Mouse (Mus musculus) layer of hippocampus, adult 18-20 months (tissue): Measurements from ENCODE around the gene 3110082I17Rik. TPM values are rescaled to one million over a fixed set of nuclear protein-coding genes. Genes with fewer than 3 reads are reported as not detected.
"Not testable (repeated sequence)": the region's sequence is repeated elsewhere in the genome, so short reads cannot be mapped to it uniquely, and the experiment has no call there.

ENCODE experiments used
- DNase-seq, 2 experiments: peaks; one replicate each; pipeline ENCODE4 v3.0.0; 2022; ENCODE audit warnings: low spot score in 2 of 2
- total RNA-seq, 2 experiments: library from RNA; stranded (reverse); gene quantifications; 2 replicates each; pipeline ENCODE4 v1.2.3; 2021

Gene 3110082I17Rik
- total RNA-seq, 2 experiments from 2014 or later: 14.6 to 15.7 TPM

DNA sequence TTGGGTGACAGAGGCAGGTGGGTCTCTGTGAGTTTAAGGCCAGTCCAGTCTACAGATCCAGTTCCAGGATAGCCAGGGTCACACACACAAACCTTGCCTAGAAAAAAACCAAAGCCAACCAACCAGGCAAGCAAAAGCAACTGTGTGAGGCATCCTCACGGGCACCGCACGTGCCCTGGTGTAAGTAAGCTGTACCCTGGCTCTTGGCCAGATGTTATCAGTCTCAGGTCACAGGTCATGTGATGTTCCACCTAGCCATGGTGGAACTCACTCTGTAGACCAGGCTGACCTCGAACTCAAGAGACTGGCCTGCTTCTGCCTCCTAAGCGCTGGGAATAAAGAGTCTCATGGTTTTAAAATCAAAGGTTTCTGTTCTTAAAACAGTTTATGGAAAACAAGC lies 101.1 kb downstream of the 3110082I17Rik start:
- DNase-seq: no peak

DNA sequence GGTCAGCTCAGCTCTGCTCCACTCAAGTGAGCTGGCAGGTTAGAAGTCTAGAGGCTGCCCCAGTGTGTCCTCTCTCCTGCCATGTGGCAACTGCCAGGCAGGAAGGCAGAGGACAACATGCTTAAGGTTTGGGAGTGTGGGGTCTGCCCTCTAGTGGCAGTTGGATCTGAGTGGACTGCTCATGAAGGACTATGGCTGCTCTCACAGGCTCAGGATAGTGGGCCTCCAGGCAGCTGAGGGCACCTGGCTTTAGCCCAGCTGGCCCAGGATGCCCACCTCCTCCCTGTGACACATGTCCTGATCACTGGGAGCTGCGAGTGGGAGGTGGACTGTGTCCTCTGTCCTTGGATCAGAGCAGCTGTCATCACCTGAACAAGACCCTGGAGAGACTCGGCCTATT lies 101.7 kb downstream of the 3110082I17Rik start:
- DNase-seq: no peak

DNA sequence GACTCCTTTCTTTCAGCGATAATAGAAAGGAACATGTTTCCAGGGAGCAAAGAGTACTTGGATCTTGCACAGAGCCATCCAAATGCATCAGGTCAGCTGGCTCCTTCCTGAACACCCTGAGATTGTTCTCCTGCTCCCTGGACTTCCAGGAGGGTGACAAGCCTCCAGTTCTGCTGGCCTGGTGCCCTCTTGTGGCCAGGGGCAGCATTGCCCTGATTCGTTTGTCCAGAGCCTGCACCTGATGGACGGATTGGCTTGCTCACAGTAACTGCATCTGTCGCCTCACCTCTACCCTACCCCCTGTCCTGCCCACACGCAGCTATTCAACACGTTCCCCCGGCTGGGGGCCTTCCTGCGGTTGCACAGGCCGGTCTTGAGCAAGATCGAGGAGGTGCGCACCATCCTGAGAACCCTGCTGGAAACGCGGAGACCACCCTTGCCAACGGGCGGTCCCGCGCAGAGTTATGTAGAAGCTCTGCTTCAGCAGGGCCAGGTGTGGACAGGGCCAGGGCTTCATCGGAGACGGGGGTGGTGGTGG lies 105.0 kb downstream of the 3110082I17Rik start:
- peak; percentile 61 to 86 for DNase-seq

DNA sequence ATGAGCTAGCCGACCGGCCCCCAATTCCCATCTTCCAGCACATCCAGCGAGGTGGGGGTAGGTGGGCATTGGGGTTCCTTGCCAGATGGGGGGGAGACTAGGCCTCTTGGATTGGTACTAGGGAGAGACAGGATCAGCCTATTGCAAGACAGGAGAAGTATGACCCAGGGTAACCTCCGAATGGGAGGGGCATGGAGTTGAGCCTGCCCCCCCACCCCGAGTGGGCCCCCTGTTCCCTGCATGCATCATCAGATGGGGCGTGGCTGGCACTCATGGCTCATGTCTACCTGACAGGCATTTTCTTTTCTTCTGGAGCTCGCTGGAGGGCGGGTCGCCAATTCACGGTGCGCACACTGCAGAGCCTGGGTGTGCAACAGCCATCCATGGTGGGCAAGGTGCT lies 106.4 kb downstream of the 3110082I17Rik start:
- no peak for DNase-seq

DNA sequence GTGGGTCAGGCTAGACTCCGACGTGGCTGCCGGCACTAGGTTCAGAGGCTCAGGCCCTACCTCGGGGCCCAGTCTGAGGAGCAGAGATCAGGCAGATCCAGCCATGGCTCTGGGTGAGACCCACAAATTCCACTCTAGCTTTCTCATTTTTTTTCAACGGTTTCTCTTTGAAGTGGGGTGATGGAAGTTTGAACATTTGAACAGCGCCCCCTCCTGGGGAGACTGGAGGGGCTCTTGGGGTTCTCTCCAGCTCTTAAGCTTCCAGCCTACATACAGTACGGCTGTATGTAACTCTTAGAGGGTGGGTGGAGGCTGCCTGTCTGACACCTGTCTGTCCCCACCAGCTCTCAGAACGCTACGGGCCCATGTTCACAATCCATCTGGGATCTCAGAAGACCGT lies 106.8 kb downstream of the 3110082I17Rik start:
- no peak for DNase-seq

DNA sequence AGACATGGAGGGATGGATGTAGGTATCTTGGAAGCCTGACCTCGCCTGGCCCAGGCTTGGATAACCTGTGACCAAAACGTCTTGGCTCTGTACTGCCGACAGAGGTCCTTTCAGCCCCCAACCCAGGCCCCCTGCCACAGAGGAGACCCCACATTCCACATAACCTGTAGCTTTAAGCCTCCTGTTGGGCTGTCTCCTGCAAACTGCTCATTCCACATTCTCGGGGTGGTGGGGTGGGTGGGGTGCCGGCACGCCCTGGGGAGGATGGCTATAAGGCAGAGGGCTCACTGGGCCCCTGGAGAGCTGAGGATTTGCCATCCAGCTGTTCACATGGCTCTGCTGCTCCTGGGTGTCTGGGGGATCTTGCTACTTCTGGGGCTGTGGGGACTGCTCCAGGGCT lies 108.0 kb downstream of the 3110082I17Rik start, which contains the start of gene Cyp2w1:
Gene Cyp2w1 (plus strand): TSS at position 301 of the 400 bp plus-strand sequence.
- DNase-seq: no peak

DNA sequence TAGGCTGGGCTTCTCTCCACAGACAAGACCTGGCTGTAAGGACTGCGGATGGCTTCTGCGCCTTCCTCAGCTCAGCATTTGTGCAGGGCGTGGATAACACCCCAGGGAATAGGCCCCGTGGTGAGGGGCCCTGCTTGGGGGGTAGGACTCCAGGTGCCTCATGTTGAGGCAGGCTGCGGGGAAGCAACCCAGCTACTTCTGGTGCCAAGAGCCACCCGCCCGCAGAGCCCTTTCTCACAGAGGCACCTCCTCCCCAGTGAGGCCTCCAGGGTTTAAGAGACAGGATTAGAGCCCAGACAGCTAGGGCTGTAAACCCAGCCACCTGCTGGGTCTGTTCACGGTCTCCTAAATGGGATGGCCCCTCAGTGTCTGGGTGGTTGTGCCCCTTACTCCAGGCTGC lies 108.7 kb downstream of the 3110082I17Rik start:
- no peak for DNase-seq

DNA sequence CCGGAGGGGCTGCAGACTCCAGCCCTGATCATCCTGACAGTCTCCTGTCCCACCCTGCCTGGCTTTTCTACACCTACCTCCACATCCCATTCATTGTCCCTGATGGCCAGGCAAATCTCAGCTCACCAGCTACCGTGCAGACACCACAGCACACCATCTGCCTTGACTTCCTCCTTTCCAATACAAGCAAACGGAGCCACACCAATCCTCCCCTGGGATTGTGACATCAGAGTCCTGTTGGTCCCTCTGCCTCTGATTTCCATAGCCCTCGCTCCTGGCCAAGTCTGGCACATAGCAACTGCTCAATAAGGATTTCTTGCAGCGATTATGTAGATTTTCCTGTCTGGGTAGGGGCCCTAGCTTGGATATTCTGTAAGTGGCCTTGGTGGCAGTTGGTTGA lies 109.2 kb downstream of the 3110082I17Rik start, which contains the start of gene Cox19:
Gene Cox19 (minus strand): TSS at position 285 of the 400 bp plus-strand sequence.
- no peak for DNase-seq

DNA sequence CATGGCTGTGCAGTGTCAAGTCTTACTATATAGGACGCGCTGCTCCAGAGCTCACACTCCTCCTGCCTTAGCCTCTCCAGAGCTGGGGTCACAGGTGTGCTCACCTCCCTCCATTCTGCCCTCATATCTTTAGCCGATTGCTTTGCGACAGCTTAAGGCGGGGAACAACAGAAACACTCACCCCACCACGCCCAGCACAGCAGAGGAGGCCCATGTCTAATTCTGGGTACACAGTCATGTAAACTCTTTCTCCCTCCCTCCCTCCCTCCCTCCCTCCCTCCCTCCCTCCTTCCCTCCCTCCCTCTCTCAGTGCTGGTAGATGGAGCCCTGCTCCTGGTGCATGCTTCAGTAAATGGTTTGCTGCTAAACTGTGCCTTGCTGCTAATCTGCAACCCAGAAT lies 110.6 kb downstream of the 3110082I17Rik start:
- DNase-seq: no peak

DNA sequence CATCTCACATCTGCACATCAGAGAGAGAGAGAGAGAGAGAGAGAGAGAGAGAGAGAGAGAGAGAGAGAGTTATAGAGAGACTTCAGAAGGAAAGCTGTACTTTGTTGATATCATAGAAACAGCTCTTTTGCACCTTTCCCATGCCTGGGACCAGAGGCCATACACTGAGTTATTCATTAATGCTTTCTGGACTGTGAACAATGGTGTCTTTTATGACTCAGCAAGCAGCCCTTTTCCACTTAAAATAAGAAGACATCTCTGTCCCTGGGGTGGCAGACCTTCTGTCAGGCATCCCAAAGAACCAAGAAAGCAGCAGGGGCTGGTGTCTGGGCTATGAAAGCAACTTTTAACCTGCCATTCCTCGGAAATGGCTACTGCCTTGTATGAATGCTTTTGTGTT lies 113.1 kb downstream of the 3110082I17Rik start:
- no peak for DNase-seq

DNA sequence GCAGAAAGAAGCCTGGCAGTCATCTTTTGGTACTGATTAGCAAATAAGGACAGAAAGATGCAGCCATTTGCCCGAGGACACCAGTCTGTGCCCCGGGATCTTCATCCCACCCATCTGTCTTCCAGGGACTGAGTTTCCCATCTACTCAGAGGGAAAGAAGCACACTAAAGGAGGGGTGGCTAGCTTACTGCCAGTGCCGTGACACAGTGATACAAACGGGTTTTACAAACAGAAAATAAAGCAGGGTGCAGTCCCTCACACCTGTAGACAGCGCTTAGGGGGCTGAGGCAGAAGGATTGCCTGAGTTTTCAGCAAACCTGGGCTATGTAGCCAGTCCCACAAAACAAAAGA lies 115.0 kb downstream of the 3110082I17Rik start:
- no peak for DNase-seq

DNA sequence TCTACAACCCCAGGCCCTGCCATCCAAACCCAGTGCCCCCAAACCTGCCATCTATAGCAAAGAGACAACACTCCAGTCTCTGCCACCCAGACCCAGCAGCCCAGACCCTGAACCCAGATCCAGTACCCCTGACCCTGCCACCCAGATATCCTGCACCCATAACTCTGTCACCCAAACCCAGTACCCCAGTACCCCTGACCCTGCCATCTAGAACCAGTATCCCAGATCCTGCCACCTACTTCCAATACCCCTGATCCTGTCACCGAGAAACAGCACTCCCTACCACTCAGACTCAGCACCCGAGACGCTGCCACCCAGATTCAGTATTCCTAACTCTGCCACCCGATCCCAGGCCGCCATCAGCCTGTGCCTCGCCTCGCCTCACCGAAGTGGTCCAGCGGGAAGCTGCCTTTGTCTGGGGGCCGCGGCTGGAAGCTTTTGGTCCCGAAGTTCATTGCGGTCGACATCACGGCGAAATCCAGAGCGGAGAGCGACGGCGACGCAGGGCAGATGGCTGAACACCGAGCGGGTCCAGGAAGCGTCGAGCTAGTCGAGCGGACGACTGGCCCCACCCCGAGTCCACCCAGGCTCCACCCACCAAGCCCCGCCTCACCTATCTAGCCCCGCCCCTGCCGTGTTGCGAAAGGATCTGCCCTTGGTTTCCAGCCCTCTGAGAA lies 115.5 kb downstream of the 3110082I17Rik start:
- peak; percentile 92 to 95 for DNase-seq

DNA sequence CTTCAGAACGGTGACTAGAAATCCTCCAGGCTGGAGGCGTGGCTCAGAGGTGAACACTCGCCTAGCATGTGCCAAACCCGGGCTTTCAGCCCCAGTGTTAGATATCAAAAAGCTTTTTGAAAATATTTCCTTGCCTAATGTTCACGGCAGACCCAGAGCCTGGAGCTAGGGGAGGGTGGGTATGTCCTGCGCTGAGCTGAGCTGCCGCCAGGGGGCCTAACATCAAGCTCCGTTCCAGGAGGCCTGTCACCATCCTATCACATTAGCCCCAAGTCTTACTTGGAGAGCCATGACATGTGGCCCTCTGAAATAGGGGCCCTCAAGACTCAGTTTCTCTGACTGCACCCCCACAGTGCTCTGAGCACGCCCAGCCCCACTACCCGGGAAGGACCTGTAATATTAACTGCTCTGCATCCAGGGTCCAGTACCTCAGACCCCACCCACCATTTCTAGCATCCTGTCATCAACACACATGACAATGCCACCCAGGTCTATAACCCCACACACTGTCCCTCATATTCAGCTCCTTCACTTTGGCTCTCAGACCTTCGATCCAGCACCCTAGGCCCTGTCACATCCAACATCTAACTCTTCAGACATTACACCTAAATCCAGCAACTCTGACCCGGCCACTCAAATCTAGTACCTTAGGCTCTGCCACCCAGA lies 116.2 kb downstream of the 3110082I17Rik start:
- DNase-seq: peak; percentile 64 to 82

DNA sequence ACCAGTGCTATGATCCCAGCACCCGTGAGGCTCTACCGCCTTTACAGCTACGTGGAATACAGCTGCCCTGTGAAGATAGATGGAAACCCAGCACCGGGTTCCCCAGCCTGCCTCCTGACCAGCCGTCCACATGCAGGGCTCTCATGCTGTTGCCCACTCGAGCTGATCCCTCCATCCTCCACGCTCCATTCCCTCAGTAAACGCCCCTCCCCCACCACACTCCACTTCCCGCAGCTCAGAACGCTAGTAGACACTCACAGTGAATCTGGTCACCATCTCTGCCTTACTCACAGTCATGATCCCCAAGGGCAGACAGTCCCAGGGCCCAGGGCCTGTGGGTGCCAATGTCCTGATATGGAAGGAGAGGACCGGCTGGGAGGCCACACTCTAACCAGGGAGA lies 121.4 kb downstream of the 3110082I17Rik start:
- DNase-seq: no peak

DNA sequence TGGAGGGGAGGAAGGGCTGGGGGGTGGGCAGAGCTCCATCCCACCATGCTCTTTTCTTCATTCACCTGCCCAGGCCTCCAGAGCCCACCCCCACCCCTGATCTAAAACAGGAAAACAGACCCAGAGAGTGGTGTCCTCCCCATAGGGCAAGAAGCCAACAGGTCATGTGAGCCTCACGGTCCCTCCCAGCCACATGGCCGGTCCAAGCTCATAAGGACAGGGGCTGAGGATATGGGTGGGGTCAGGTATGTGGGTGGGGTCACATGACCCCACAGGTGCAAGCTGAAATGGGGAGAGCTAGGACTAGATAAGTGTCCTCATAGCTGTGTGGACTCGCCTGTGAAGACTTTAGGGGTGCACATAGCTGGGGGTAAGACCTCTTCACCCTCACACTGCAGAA lies 121.9 kb downstream of the 3110082I17Rik start:
- no peak for DNase-seq

DNA sequence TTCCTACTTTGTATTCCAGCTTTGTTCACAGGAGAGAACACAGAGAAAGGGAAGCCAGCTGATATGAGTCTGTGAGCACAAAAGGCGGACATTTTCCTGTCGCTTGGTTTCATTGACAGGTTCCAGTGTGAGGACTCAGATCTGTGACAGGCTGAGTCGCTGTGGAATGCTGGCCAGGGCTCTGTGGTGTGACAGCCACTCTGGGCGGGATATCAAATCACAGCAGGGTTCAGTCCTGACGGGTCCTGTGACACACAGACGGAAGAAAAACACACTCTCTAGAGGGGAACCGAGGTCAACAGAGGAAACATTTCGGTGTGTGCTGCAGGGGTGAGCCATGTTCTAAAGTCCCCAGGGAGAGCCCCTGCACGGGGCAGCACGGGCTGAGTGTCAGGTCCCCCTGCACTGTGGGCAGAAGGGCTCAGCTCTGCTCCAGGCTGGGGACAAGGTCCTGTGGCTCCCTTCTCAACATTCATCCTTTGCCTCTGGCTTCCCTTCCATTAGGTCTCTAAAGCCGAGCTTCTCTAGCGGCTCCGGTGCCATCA lies 122.4 kb downstream of the 3110082I17Rik start:
- no peak for DNase-seq

DNA sequence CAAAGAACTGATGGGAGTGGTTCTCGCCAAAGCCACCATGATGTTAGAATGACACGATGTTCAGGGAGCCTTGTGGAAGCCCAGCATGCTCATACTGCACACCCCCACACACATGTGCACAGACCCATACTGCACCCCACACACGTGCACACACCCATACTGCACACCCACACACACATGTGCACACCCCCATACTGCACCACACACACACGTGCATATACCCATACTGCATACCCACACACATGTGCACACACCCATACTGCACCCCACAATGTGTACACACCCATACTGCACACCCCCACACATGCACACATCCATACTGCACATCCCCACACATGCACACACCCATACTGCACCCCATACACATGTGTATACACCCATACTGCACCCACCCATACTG lies 124.7 kb downstream of the 3110082I17Rik start:
- DNase-seq: no peak

DNA sequence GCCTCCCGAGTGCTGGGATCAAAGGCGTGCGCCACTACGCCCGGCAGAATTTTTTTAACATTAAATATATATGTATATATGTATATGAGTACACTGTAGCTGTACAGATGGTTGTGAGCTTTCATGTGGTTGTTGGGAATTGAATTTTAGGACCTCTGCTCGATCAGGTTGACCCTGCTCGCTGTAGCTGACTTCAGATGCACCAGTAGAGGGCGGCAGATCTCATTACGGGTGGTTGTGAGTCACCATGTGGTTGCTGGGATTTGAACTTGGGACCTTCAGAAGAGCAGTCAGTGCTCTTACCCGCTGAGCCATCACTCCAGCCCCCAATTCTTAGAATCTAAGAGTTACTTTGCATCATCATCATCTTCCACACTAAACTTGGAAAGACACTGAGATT lies 125.9 kb downstream of the 3110082I17Rik start:
- DNase-seq: not testable (repeated sequence)

DNA sequence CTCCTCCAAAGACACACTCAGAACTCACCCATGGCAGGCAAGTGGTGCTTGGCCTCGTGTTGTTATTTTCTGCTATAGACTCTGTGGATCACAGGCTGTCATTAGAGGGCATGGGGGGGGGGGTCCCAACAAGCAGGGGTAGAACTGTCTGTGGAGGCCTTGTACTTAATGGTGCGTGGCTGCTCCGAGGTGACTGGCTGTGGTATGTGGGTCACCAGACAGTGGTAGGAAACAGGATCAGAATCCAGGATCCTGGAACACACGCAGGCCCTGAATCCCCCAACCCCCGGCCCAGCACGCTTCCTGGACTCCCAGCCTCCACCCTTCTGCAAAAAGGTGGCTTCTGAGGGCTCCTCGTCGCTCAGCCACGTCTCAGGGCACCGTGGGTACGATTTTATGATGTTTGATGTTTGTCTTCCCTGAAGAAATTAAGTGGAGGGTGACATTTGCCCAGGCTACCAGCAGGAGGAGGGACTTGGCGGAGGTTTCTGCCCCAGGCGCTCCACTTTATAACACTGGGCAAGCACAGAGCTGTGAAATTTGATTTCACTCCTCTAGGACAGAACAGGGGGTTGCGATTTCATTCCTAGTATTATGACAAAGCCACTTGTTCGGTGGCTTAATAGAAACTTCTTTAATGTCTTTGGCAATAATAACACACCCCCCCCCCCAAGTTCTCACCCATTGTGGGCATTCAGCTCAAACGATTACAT lies 126.9 kb downstream of the 3110082I17Rik start:
- no peak for DNase-seq

DNA sequence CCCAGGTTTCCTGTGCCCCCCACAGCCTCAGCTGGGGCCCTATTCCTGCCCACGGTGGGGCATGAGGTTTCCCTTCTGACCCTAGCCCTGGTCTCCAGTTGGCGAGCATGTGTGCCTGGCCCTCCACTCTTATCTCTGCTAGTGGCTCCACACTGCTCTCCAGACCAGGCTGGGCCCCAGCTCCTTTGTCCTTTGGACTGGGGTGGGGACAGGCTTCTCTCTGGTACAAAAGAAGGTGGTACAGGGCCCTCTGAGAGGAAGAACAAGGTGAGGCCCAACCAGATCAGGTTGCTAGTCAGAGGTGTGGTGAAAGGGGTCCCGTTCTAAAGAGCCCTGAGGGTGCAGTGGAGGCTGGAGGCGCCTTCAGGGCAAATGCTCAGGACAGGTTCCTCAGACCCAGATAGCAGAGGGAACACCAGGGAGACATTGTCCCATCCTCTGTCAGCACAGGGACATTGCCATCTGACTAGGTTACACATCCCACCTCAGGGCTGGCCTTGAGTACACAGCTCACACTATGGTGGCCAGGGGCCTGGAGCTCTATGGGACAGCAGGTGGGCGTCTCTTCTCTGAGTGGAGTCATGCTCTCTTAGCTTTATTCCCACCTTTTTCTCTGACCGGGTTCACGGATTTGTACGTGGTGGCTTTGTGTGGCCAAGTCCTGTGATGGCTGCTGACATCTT lies 127.6 kb downstream of the 3110082I17Rik start:
- no peak for DNase-seq

DNA sequence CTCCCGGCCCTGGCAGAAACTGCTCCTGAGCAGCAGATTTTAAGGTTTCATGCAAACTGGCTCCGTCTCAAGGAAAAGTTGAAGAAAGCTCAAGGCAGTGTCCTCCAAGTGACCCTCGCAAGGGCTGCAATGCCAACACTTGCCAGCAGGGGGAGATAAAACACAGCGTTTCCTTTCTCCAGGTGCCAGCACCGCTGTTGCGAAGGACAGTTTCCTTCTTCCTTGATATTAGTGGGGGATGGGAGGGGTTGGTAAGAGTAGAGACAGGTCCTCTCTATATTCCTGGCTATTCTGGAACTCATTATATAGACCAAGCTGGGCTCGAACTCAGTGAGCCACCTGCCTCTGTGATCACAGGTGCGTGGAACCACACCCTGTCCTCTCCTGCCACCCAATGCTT lies 128.6 kb downstream of the 3110082I17Rik start:
- DNase-seq: peak in 1 of 2 experiments; percentile 77
